Mouse (Mus musculus) hematopoietic multipotent progenitor cell, adult 10-12 weeks (in vitro differentiated cells): ENCODE data around the gene Arfgap2. TPM values are rescaled to one million over a fixed set of nuclear protein-coding genes. Genes with fewer than 3 reads are reported as not detected.

Experiments
- polyA plus RNA-seq: library from polyadenylated mRNA; stranded (reverse); fragments of >175 nt; gene quantifications from 2 replicates; pipeline ENCODE4 v1.2.3, GENCODE M21; 2012; ENCODE audit warnings: low replicate concordance

Arfgap2 gene
- 9.9 and 33.5 TPM in 2 replicates for polyA plus RNA-seq

GRCm38 (mm10) chr2:91264711-91265681 is at the start of gene Arfgap2:
Arfgap2 (plus strand) TSS chr2:91264974.

DNA sequence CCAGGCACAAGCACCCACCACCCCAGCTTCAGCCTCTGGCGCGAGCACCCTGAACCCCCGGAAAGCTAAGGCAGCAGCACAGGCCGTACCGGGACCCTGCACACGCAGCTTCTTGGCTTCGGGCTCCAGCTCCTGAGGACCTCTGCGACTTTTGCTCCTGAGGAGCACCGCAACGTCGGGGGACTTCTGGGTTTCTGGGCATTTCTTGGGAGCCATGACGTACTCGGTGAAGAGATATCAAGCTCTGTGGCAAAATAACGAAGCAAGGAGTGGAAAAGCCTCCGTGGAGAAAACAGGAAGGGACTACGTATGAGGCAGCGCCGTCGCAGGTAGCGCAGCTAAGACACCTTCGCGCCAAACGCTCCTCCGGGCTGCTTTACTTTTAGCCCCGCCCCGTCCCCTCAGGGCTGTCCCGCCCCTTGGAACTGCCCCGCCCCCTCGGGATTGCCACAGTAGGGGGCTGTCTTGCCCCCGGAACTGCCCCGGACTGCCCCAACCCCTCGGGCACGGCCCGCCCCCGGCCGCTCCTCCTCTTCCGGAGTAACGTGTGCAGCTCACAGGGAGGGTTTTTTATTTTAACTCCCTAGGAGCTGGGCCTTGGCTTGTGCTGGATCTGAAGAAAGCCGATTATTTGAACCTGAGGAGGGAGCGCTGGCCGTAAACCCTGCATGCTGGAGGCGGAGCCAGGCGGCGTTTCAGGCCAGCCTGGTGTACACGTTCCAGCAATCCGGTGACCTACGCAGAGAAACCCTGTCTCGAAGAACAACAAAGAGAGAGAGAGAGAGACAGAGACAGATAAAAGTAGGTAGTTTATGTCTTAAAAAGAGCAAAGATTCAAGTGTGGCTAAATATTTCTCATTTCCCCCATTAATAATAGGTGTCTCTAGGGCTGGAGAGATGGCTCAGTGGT is 27.9 kb upstream of the Arfgap2 start, which contains the start of gene Ddb2:
Gene Ddb2 (minus strand): TSS at position 382 of the 910 bp plus-strand sequence.

DNA sequence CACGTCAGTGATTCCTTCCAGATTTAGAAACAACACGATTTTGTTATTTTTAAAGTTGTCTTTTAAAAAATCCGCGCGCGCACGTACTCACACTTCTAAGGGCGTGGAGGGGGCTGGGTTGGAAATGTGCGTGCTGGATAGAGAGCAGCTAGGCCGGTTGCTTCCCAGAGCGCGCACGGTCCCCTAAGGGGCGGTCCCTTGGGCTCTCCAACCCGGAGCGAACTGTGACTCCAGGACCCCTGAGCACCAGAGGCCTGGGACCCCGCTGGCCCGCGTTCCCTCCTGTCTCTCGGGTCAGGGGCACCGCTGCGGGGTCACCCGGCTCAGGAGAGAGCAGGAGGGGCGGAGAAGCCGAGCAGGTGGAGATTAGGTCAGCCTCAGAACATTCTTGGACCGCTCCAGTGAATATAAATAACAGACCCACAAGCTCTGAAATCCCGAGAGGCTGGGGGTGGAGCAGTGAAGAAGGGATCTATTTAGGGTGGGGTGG is 9.1 kb upstream of the Arfgap2 start, which contains the start of gene Pacsin3:
Gene Pacsin3 (plus strand): TSS at position 294 of the 490 bp plus-strand sequence.

Other genes starting within 250 kb of the Arfgap2 start
- 0.22 and 0.65 TPM in 2 replicates for gene Rapsn, start 229.4 kb upstream of the Arfgap2 start, polyA plus RNA-seq
- gene Psmc3, start 211.0 kb upstream of the Arfgap2 start, polyA plus RNA-seq = 31.1 and 68.8 TPM in 2 replicates
- 22.5 and 23.9 TPM in 2 replicates for gene Slc39a13, start 194.6 kb upstream of the Arfgap2 start, polyA plus RNA-seq
- gene Spi1, start 182.6 kb upstream of the Arfgap2 start, polyA plus RNA-seq = 190 and 386 TPM in 2 replicates
- gene Mybpc3, start 146.8 kb upstream of the Arfgap2 start, polyA plus RNA-seq = 0.30 and 0.33 TPM in 2 replicates
- gene Madd, start 81.1 kb upstream of the Arfgap2 start, polyA plus RNA-seq = 28.9 and 50.3 TPM in 2 replicates
- 13.1 and 25.5 TPM in 2 replicates for gene Nr1h3, start 62.1 kb upstream of the Arfgap2 start, polyA plus RNA-seq
- 5.7 and 18.6 TPM in 2 replicates for gene Acp2, start 62.1 kb upstream of the Arfgap2 start, polyA plus RNA-seq
- gene Ddb2, start 28.0 kb upstream of the Arfgap2 start, polyA plus RNA-seq = 3.3 and 5.3 TPM in 2 replicates
- gene Pacsin3, start 9.0 kb upstream of the Arfgap2 start, polyA plus RNA-seq = 0.75 and 1.3 TPM in 2 replicates
- 4.0 and 6.3 TPM in 2 replicates for gene 1110051M20Rik, start 179.7 kb downstream of the Arfgap2 start, polyA plus RNA-seq
- 0.35 and 1.3 TPM in 2 replicates for gene Lrp4, start 192.5 kb downstream of the Arfgap2 start, polyA plus RNA-seq